Mouse (Mus musculus): ENCODE results near the gene Ckm.

Gene Ckm

GRCm38 (mm10) chr7:19404476-19404875 lies at the start of gene Ckm:
TSS of gene Ckm (plus strand) at chr7:19404776.
- DNase-seq (ENCODE audit: low spot score in 2 of 2): no peak

GRCm38 (mm10) chr7:19354991-19355390 lies 49.6 kb upstream of the Ckm start:
- no peak for DNase-seq (ENCODE audit: low spot score in 2 of 2)

GRCm38 (mm10) chr7:19356311-19356710 lies 48.3 kb upstream of the Ckm start:
- DNase-seq (ENCODE audit: low spot score in 2 of 2): no peak

- DNase-seq (ENCODE audit: low spot score in 2 of 2): peak in 1 of 2 experiments; percentile 63
Measured at GRCm38 (mm10) chr7:19357381-19358375, 46.9 kb upstream of the Ckm start.

- DNase-seq (ENCODE audit: low spot score in 2 of 2): no peak
Measured at GRCm38 (mm10) chr7:19358634-19359033, 45.9 kb upstream of the Ckm start.

- peak; percentile 81 to 90 for DNase-seq (ENCODE audit: low spot score in 2 of 2)
Measured at GRCm38 (mm10) chr7:19359299-19359891, 45.2 kb upstream of the Ckm start, which contains the start of the genes Cd3eap and Ppp1r13l. TSS of gene Cd3eap (minus strand) at chr7:19359483. TSS of gene Ppp1r13l (plus strand) at chr7:19359749.

- DNase-seq (ENCODE audit: low spot score in 2 of 2): peak; percentile 71 to 80
Measured at GRCm38 (mm10) chr7:19359892-19360641, 44.5 kb upstream of the Ckm start.

- DNase-seq (ENCODE audit: low spot score in 2 of 2): peak; percentile 85 to 90
Measured at GRCm38 (mm10) chr7:19360944-19361343, 43.6 kb upstream of the Ckm start.

GRCm38 (mm10) chr7:19361720-19362119 lies 42.9 kb upstream of the Ckm start:
- peak; percentile 85 to 97 for DNase-seq (ENCODE audit: low spot score in 2 of 2)

- DNase-seq (ENCODE audit: low spot score in 2 of 2): no peak
Measured at GRCm38 (mm10) chr7:19362276-19362675, 42.3 kb upstream of the Ckm start.

GRCm38 (mm10) chr7:19363881-19364280 lies 40.7 kb upstream of the Ckm start:
- DNase-seq (ENCODE audit: low spot score in 2 of 2): peak; percentile 75 to 91

GRCm38 (mm10) chr7:19365376-19365775 lies 39.2 kb upstream of the Ckm start:
- DNase-seq (ENCODE audit: low spot score in 2 of 2): no peak

GRCm38 (mm10) chr7:19368380-19368779 lies 36.2 kb upstream of the Ckm start:
- DNase-seq (ENCODE audit: low spot score in 2 of 2): no peak

GRCm38 (mm10) chr7:19369823-19370425 lies 34.7 kb upstream of the Ckm start:
- peak; percentile 54 to 86 for DNase-seq (ENCODE audit: low spot score in 2 of 2)

- DNase-seq (ENCODE audit: low spot score in 2 of 2): no peak
Measured at GRCm38 (mm10) chr7:19373367-19373766, 31.2 kb upstream of the Ckm start.

GRCm38 (mm10) chr7:19375368-19375767 lies 29.2 kb upstream of the Ckm start:
- no peak for DNase-seq (ENCODE audit: low spot score in 2 of 2)

GRCm38 (mm10) chr7:19376019-19376418 lies 28.6 kb upstream of the Ckm start:
- no peak for DNase-seq (ENCODE audit: low spot score in 2 of 2)

GRCm38 (mm10) chr7:19378049-19378448 lies 26.5 kb upstream of the Ckm start:
- DNase-seq (ENCODE audit: low spot score in 2 of 2): no peak

- DNase-seq (ENCODE audit: low spot score in 2 of 2): peak; percentile 99
Measured at GRCm38 (mm10) chr7:19381377-19382165, 23.0 kb upstream of the Ckm start, which contains the start of gene Ercc2. TSS of gene Ercc2 (plus strand) at chr7:19382010.

GRCm38 (mm10) chr7:19382166-19382541 lies 22.4 kb upstream of the Ckm start:
- peak in 1 of 2 experiments; percentile 44 for DNase-seq (ENCODE audit: low spot score in 2 of 2)

- no peak for DNase-seq (ENCODE audit: low spot score in 2 of 2)
Measured at GRCm38 (mm10) chr7:19383708-19384107, 20.9 kb upstream of the Ckm start.
